Mouse (Mus musculus) MEL (cell line): Measurements from ENCODE around the gene Arl15. TPM values are rescaled to one million over a fixed set of nuclear protein-coding genes. Genes with fewer than 3 reads are reported as not detected.

Source experiments
- DNase-seq: peaks from one replicate; pipeline ENCODE4 v3.0.0; 2011; ENCODE audit warnings: low read depth, low spot score
- H3K27ac ChIP-seq: 2 replicates; pipeline ENCODE4 v1.5.1; 2012; ENCODE audit warnings: low read depth, mild to moderate bottlenecking, control low read depth, low read length, moderate library complexity; ENCODE audit not compliant: control insufficient read depth
- H3K27me3 ChIP-seq, 2 experiments: fragments of 150-350 bp in 1 of 2; sonication (generic) in 1 of 2; 2 replicates each; pipeline ENCODE4 v1.6.1; 2012; ENCODE audit warnings: low read length in 2 of 2, mild to moderate bottlenecking in 2 of 2, improper control_type of control experiment in 1 of 2, moderate library complexity in 1 of 2; ENCODE audit not compliant: insufficient read depth in 2 of 2, control insufficient read depth in 1 of 2
- H3K36me3 ChIP-seq, 2 experiments: 2 replicates each; pipeline ENCODE4 v1.6.1; 2012 to 2014; ENCODE audit warnings: low read length in 2 of 2, improper control_type of control experiment in 1 of 2, inconsistent platforms in 1 of 2, mild to moderate bottlenecking in 1 of 2; ENCODE audit not compliant: insufficient read depth in 2 of 2, control insufficient read depth in 1 of 2
- H3K4me1 ChIP-seq, 2 experiments: fragments of 150-350 bp in 1 of 2; sonication (generic) in 1 of 2; 2 replicates each; pipeline ENCODE4 v1.6.1; 2012; ENCODE audit warnings: low read length in 2 of 2, improper control_type of control experiment in 1 of 2, mild to moderate bottlenecking in 1 of 2; ENCODE audit not compliant: insufficient read depth in 2 of 2, control insufficient read depth in 1 of 2
- H3K4me3 ChIP-seq, 2 experiments: fragments of 150-350 bp in 1 of 2; sonication (generic) in 1 of 2; 2 replicates each; pipeline ENCODE4 v1.5.1; 2012; ENCODE audit warnings: low read depth in 2 of 2, low read length in 2 of 2, mild to moderate bottlenecking in 2 of 2, moderate library complexity in 2 of 2, control low read depth in 1 of 2, improper control_type of control experiment in 1 of 2; ENCODE audit not compliant: control insufficient read depth in 1 of 2, insufficient read depth in 1 of 2
- H3K79me2 ChIP-seq: 2 replicates; pipeline ENCODE4 v1.6.1; 2012; ENCODE audit warnings: mild to moderate bottlenecking, low read length, moderate library complexity; ENCODE audit not compliant: control insufficient read depth, poor library complexity, insufficient read depth
- H3K9ac ChIP-seq: 2 replicates; pipeline ENCODE4 v1.6.1; 2012; ENCODE audit warnings: low read depth, mild to moderate bottlenecking, control low read depth, low read length, moderate library complexity; ENCODE audit not compliant: control insufficient read depth, poor library complexity, severe bottlenecking
- H3K9me3 ChIP-seq: fragments of 150-350 bp; sonication (generic); replicated peaks from 2 replicates; pipeline ENCODE4 v1.6.1; 2012; ENCODE audit warnings: mild to moderate bottlenecking, low read length, improper control_type of control experiment, moderate library complexity; ENCODE audit not compliant: insufficient read depth
- CHD2 ChIP-seq: IDR thresholded peaks from 2 replicates; pipeline ENCODE4 v1.6.1; 2011; ENCODE audit warnings: low read length, improper control_type of control experiment
- E2F4 ChIP-seq: IDR thresholded peaks from 2 replicates; pipeline ENCODE4 v1.6.1; 2011; ENCODE audit warnings: low read depth, low read length, improper control_type of control experiment, borderline replicate concordance
- ETS1 ChIP-seq: IDR thresholded peaks from 2 replicates; pipeline ENCODE4 v1.6.1; 2012; ENCODE audit warnings: low read depth, mild to moderate bottlenecking, inconsistent platforms, low read length, improper control_type of control experiment, moderate library complexity
- GABPA ChIP-seq: IDR thresholded peaks from 2 replicates; pipeline ENCODE4 v1.6.1; 2012; ENCODE audit warnings: low read depth, mild to moderate bottlenecking, inconsistent platforms, low read length, improper control_type of control experiment, moderate library complexity
- GATA1 ChIP-seq: IDR thresholded peaks from 2 replicates; pipeline ENCODE4 v1.6.1; 2011; ENCODE audit warnings: low read depth, low read length, improper control_type of control experiment
- HCFC1 ChIP-seq: IDR thresholded peaks from 2 replicates; pipeline ENCODE4 v1.6.1; 2012; ENCODE audit warnings: low read depth, mild to moderate bottlenecking, inconsistent platforms, low read length, improper control_type of control experiment, moderate library complexity
- MAZ ChIP-seq: IDR thresholded peaks from 2 replicates; pipeline ENCODE4 v1.6.1; 2012; ENCODE audit warnings: low read depth, mild to moderate bottlenecking, inconsistent platforms, low read length, improper control_type of control experiment
- MYC ChIP-seq: IDR thresholded peaks from 2 replicates; pipeline ENCODE4 v1.6.1; 2011; ENCODE audit warnings: low read depth, mild to moderate bottlenecking, low read length, improper control_type of control experiment, moderate library complexity
- NELFE ChIP-seq: IDR thresholded peaks from 2 replicates; pipeline ENCODE4 v1.6.1; 2011; ENCODE audit warnings: low read depth, low read length, improper control_type of control experiment
- POLR2AphosphoS2 ChIP-seq: IDR thresholded peaks from 2 replicates; pipeline ENCODE4 v1.6.1; 2011; ENCODE audit warnings: low read length, improper control_type of control experiment
- RAD21 ChIP-seq: IDR thresholded peaks from 2 replicates; pipeline ENCODE4 v1.6.1; 2011; ENCODE audit warnings: mild to moderate bottlenecking, low read depth, low read length, improper control_type of control experiment
- RCOR1 ChIP-seq: IDR thresholded peaks from 2 replicates; pipeline ENCODE4 v1.6.1; 2012; ENCODE audit warnings: low read depth, mild to moderate bottlenecking, inconsistent platforms, low read length, improper control_type of control experiment
- SIN3A ChIP-seq: IDR thresholded peaks from 2 replicates; pipeline ENCODE4 v1.6.1; 2012; ENCODE audit warnings: low read length, improper control_type of control experiment, inconsistent platforms
- TBP ChIP-seq: IDR thresholded peaks from 2 replicates; pipeline ENCODE4 v1.8.0; 2011; ENCODE audit warnings: low read depth, low read length, improper control_type of control experiment
- TCF12 ChIP-seq: IDR thresholded peaks from 2 replicates; pipeline ENCODE4 v1.6.1; 2014; ENCODE audit warnings: low read depth, mild to moderate bottlenecking, inconsistent platforms, low read length, improper control_type of control experiment, moderate library complexity
- USF1 ChIP-seq: IDR thresholded peaks from 2 replicates; pipeline ENCODE4 v1.6.1; 2014; ENCODE audit warnings: low read depth, mild to moderate bottlenecking, inconsistent platforms, low read length, improper control_type of control experiment, moderate library complexity
- ZKSCAN1 ChIP-seq: IDR thresholded peaks from 2 replicates; pipeline ENCODE4 v1.6.1; 2012; ENCODE audit warnings: low read depth, mild to moderate bottlenecking, inconsistent platforms, low read length, improper control_type of control experiment, moderate library complexity
- polyA plus RNA-seq, 2 experiments: library from polyadenylated mRNA; stranded (reverse) in 1 of 2; unstranded in 1 of 2; fragments of >175 nt in 1 of 2; fragments of >200 nt in 1 of 2; gene quantifications; 2 replicates each; pipeline versions ENCODE4 v1.2.1 to v1.2.4; 2012; ENCODE audit warnings: low replicate concordance in 2 of 2, low read depth in 1 of 2; ENCODE audit not compliant: insufficient read length in 2 of 2, insufficient read depth in 1 of 2, missing spikeins in 1 of 2
- total RNA-seq: library from RNA; depleted of rRNA; stranded (reverse); fragments of 300-350 nt; gene quantifications from 2 replicates; pipeline ENCODE4 v1.2.3, GENCODE M21; 2012

The Arl15 gene
- total and polyA plus RNA-seq, 3 experiments = 3.6 to 5.8 TPM; not detected in 1

GRCm38 (mm10) chr13:113754731-113755689 lies 39.3 kb upstream of the Arl15 start:
- Histone ChIP-seq H3K79me2 (no peaks in the 10 kb centered on the region), H3K4me3 (no peak overlapping the region), H3K27me3 (no peaks in the 10 kb centered on the region), H3K4me1 (peaks cover 4 to 6% of the 10 kb centered on the region in 2 experiments; a peak in 3 of 4 replicates), H3K27ac (no peak overlapping the region), H3K36me3 (peaks cover 0 to 9% of the 10 kb centered on the region in 2 experiments; a peak in 2 of 4 replicates), H3K9me3 (no peaks in the 10 kb centered on the region), H3K9ac (no peak overlapping the region)
- TF ChIP-seq NELFE = no peak
- no peak for TF ChIP-seq USF1
- no peak for TF ChIP-seq HCFC1
- TF ChIP-seq GATA1 = no peak
- TF ChIP-seq ZKSCAN1 = no peak
- no peak for TF ChIP-seq ETS1
- no peak for TF ChIP-seq POLR2AphosphoS2
- no peak for TF ChIP-seq E2F4
- no peak for TF ChIP-seq CHD2
- no peak for TF ChIP-seq RAD21
- no peak for TF ChIP-seq TCF12
- TF ChIP-seq GABPA = no peak
- TF ChIP-seq SIN3A = no peak
- TF ChIP-seq RCOR1 = no peak
- TF ChIP-seq TBP = no peak
- no peak for TF ChIP-seq MYC
- DNase-seq = no peak

- Histone ChIP-seq H3K4me1 (peaks cover 4 to 6% of the 10 kb centered on the region in 2 experiments; a peak in 3 of 4 replicates), H3K9me3 (no peaks in the 10 kb centered on the region), H3K9ac (no peak overlapping the region), H3K4me3 (no peak overlapping the region)
- peak; percentile 31 for DNase-seq
- TF ChIP-seq MAZ (no peak), ETS1 (peak; percentile 69), SIN3A (0 out of 2 replicates have a peak, but pooled peaks have one; percentile 27)
- TF ChIP-seq, all 39 proteins: peak for 2
- H3K27me3 ChIP-seq = no peaks in the 10 kb centered on the region
- peaks cover 0 to 9% of the 10 kb centered on the region in 2 experiments; a peak in 2 of 4 replicates for H3K36me3 ChIP-seq
- no peak overlapping the region for H3K27ac ChIP-seq
- H3K79me2 ChIP-seq = no peaks in the 10 kb centered on the region
Observed at GRCm38 (mm10) chr13:113755779-113756178, 38.5 kb upstream of the Arl15 start.
